Mouse (Mus musculus) stomach, embryonic 14.5 days (tissue): Measurements from ENCODE around the gene Fam169b. TPM values are rescaled to one million over a fixed set of nuclear protein-coding genes. Genes with fewer than 3 reads are reported as not detected.

Experiments
- ATAC-seq: fragments of 200-750 bp; cut with Nextera tagmentation; 2 replicates; pipeline ENCODE4 v1.8.0; 2017; ENCODE audit warnings: low read depth, moderate TSS enrichment; ENCODE audit not compliant: insufficient number of reproducible peaks, insufficient read depth, low FRiP score
- H3K27ac ChIP-seq: fragments of 300-500 bp; sonication (generic); 2 replicates; pipeline ENCODE4 v1.5.1; 2014; ENCODE audit warnings: mild to moderate bottlenecking, low read length, moderate library complexity, mixed read lengths
- H3K27me3 ChIP-seq: fragments of 300-500 bp; sonication (generic); 2 replicates; pipeline ENCODE4 v1.6.1; 2014; ENCODE audit warnings: low read length, control low read depth, mixed read lengths; ENCODE audit not compliant: control insufficient read depth, insufficient read depth
- H3K36me3 ChIP-seq: fragments of 300-500 bp; sonication (generic); 2 replicates; pipeline ENCODE4 v1.6.1; 2014; ENCODE audit warnings: mild to moderate bottlenecking, control low read depth, low read length, moderate library complexity, mixed read lengths; ENCODE audit not compliant: control insufficient read depth, insufficient read depth
- H3K4me1 ChIP-seq: fragments of 300-500 bp; sonication (generic); 2 replicates; pipeline ENCODE4 v1.6.1; 2014; ENCODE audit warnings: low read length, control low read depth, mixed read lengths; ENCODE audit not compliant: control insufficient read depth, insufficient read depth
- H3K4me2 ChIP-seq: fragments of 300-500 bp; sonication (generic); replicated peaks from 2 replicates; pipeline ENCODE4 v1.6.1; 2014; ENCODE audit warnings: low read depth, low read length, control low read depth
- H3K4me3 ChIP-seq: fragments of 300-500 bp; sonication (generic); 2 replicates; pipeline ENCODE4 v1.5.1; 2014; ENCODE audit warnings: low read depth, low read length, control low read depth
- H3K9ac ChIP-seq: fragments of 300-500 bp; sonication (generic); replicated peaks from 2 replicates; pipeline ENCODE4 v1.6.1; 2014; ENCODE audit warnings: low read depth, mild to moderate bottlenecking, control low read depth, low read length, moderate library complexity, mixed read lengths
- H3K9me3 ChIP-seq: fragments of 300-500 bp; sonication (generic); 2 replicates; pipeline ENCODE4 v1.6.1; 2016; ENCODE audit warnings: low read depth, low read length, control low read depth; ENCODE audit not compliant: control insufficient read depth
- WGBS: fragments of 180-500 bp; shearing (Covaris S2); extraction: QIAGEN DNeasy Blood & Tissue Kit; methylation state at CpG from one replicate; pipeline ENCODE4 v1.1.7; 2014; 5-methylcytosine and 5-hydroxymethylcytosine counted together
- polyA plus RNA-seq: library from polyadenylated mRNA; unstranded; fragments of >200 nt; fragmentation: Nextera tagmentation; extraction: Ambion mirVana; gene quantifications from 2 replicates; pipeline ENCODE4 v1.2.1, GENCODE M21; 2014

Gene Fam169b
- polyA plus RNA-seq, 1 experiment from 2014 or later = 0.17 TPM

DNA sequence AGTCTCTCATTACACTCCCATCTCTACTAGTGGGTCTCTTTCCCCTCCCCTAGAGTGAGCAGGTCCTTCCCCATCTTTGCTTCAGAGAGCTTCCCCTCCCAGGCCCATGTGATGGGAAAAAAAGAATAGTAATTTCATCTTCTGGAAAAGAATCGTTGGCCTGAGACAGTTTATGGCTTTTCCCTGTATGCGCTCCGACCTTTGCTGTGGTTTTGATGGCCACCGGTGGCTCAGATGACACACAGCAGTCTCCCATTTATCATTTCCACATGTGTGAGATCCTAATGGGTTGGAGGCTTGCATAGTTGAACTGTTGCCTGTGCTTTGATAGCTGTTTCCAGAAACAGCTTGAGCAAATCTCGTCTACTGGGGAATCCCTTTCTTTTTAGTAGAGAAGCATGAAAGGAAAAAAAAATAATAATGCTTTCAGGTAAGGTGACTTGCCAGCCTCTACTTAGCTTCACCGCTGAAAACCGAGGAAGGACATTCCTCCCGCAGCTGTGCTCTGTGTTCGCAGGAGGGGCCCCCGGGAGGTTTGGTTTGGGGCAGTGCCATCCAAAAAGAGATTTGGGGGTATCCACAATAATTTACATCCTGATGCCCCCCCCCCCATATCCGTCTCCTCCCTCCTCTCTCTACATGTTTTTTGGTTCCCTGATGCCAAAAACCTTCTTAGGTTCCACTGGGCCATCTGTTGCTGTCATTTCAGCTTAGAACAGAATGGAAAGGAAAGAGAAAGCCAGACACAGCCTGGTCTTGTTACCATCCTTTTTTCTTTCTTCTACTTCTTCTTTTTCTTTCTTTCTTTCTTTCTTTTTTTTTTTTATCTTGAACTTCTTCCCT lies 3.6 kb downstream of the Fam169b start:
- Histone ChIP-seq H3K4me3 (no peak overlapping the region), H3K36me3 (no peaks in the 10 kb centered on the region), H3K27ac (no peak overlapping the region), H3K9me3 (no peaks in the 10 kb centered on the region), H3K9ac (no peak overlapping the region), H3K27me3 (no peaks in the 10 kb centered on the region), H3K4me1 (peaks cover 8% of the 10 kb centered on the region; the same call in 1 of the 2 replicates), H3K4me2 (no peak overlapping the region)
- ATAC-seq = no peak
- 27% methylated on average over 11 of the region's 11 CpGs for WGBS

DNA sequence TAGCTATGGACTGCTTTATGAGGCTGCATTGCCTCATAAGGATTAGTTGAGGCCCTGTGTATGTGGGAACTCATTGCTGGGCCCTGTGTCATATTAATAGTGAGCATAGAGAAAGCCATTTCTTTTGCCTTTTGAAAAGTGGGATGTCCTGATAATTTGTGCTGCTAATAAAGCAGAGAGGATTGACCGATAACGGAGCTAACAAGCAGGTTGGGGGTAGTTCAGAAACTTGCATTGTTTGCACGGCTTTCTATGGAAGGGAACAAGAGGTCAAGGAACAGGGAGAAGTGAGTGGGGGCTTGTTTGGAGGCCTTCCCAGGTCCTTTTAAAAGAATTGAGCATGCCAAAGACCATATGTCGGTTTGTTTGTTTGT lies 4.2 kb downstream of the Fam169b start:
- ATAC-seq = no peak
- no peaks in the 10 kb centered on the region for H3K36me3 ChIP-seq
- no peak overlapping the region for H3K4me2 ChIP-seq
- no peak overlapping the region for H3K27ac ChIP-seq
- no peak overlapping the region for H3K4me3 ChIP-seq
- 71% methylated on average over 4 of the region's 4 CpGs for WGBS
- peaks cover 8% of the 10 kb centered on the region; the same call in 1 of the 2 replicates for H3K4me1 ChIP-seq
- no peak overlapping the region for H3K9ac ChIP-seq
- H3K27me3 ChIP-seq = no peaks in the 10 kb centered on the region
- no peaks in the 10 kb centered on the region for H3K9me3 ChIP-seq

DNA sequence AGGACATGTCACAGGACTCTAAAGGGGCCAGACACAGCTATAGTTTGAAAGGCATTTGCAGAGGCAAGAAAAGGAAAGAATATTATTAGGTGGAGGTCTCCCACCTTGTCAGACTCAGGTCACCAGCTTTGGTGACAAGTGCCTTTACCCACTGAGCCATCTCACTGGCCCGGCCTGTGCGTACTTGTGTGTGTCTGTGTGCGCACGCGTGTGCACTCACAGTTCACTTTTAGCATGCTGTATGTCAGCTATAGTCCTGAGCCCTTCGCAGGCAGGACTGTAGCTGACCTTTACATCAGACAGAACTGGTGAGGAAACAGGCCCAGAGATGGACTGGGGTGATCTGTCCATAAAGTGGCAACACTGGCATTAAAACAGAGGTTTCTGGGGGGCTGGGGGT lies 4.7 kb downstream of the Fam169b start:
- Histone ChIP-seq H3K27ac (no peak overlapping the region), H3K27me3 (no peaks in the 10 kb centered on the region), H3K4me3 (no peak overlapping the region), H3K4me2 (no peak overlapping the region), H3K9ac (no peak overlapping the region), H3K4me1 (peaks cover 8% of the 10 kb centered on the region; the same call in 1 of the 2 replicates), H3K36me3 (no peaks in the 10 kb centered on the region), H3K9me3 (no peaks in the 10 kb centered on the region)
- ATAC-seq = no peak
- WGBS = 98% methylated on average over 6 of the region's 6 CpGs

DNA sequence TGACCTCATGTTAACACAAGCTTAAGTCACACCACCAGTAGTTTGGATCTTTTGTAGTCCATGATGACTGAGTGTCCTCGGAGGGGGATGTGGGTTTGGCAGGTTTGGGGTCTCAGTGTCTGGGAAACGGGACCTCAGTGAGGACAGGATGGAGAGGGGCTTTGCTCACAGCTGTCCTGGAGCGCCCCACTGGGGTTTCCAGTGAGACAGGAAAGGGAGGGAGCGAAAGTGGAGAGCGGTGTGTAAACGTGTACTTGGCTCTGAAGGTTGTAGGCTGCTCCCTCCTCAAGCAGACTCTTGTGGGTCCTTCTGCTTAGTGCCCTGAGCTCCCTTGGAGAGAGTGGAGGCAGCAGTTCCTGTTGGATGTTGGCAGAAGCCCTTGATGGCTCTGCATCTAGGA lies 5.3 kb downstream of the Fam169b start:
- no peak overlapping the region for H3K4me3 ChIP-seq
- H3K36me3 ChIP-seq = no peaks in the 10 kb centered on the region
- H3K9me3 ChIP-seq = no peaks in the 10 kb centered on the region
- H3K27me3 ChIP-seq = no peaks in the 10 kb centered on the region
- no peak for ATAC-seq
- WGBS = 68% methylated on average over 6 of the region's 6 CpGs
- no peak overlapping the region for H3K4me2 ChIP-seq
- peaks cover 8% of the 10 kb centered on the region; the same call in 1 of the 2 replicates for H3K4me1 ChIP-seq
- H3K27ac ChIP-seq = no peak overlapping the region
- H3K9ac ChIP-seq = no peak overlapping the region

DNA sequence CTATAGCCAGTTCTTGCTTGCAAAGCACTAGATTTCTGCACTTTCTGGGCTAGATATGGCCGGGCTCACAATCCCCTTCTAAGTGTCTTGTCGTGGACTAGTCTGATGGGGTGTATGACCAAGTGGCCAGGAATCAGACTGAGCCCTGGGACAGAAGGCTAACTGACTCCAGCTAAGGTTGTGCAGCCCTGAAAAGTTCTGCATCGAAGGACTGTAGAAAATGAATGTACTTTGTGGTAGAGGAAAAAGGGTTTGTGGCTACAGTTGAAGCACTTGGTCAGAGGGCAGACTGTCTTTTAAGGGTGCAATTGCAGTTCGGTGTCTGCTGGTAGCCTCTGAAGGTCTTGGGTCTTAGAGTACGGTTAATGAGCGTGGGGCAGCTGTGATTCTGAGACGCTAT lies 5.8 kb downstream of the Fam169b start:
- ATAC-seq = no peak
- H3K4me3 ChIP-seq = no peak overlapping the region
- H3K4me1 ChIP-seq = peaks cover 8% of the 10 kb centered on the region; the same call in 1 of the 2 replicates
- no peaks in the 10 kb centered on the region for H3K27me3 ChIP-seq
- no peak overlapping the region for H3K9ac ChIP-seq
- no peak overlapping the region for H3K4me2 ChIP-seq
- H3K36me3 ChIP-seq = no peaks in the 10 kb centered on the region
- no peak overlapping the region for H3K27ac ChIP-seq
- H3K9me3 ChIP-seq = no peaks in the 10 kb centered on the region
- WGBS = 88% methylated on average over 7 of the region's 7 CpGs

DNA sequence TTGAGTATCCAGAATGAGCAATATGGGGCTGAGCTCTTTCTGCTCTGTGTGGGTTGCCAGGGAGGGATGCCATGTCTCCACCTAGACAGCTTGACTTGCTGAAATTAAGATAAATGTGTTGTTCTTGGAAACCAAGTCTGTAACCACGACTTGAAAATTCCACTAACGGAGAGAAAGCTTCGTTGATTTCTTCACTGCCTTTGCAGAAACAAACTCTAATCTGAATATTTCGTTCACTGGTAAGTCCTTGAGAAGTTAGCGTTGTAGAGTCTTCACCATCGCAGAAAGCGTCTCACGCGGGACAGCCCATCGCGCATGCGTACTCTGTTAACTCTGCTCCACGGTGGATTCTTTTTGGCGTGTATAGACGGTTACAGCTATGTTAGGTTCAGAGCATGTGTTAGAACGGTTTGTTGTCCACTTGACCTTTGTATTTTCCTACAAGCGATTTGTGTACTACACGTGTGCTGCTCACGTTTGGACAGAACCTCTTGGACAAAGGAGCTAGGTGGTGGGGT lies 6.8 kb downstream of the Fam169b start:
- ATAC-seq = no peak
- H3K9ac ChIP-seq = no peak overlapping the region
- no peak overlapping the region for H3K4me3 ChIP-seq
- no peak overlapping the region for H3K27ac ChIP-seq
- WGBS = 87% methylated on average over 19 of the region's 19 CpGs
- no peaks in the 10 kb centered on the region for H3K27me3 ChIP-seq
- no peak overlapping the region for H3K4me2 ChIP-seq
- H3K9me3 ChIP-seq = no peaks in the 10 kb centered on the region
- H3K4me1 ChIP-seq = peaks cover 8% of the 10 kb centered on the region; the same call in 1 of the 2 replicates
- H3K36me3 ChIP-seq = no peaks in the 10 kb centered on the region

DNA sequence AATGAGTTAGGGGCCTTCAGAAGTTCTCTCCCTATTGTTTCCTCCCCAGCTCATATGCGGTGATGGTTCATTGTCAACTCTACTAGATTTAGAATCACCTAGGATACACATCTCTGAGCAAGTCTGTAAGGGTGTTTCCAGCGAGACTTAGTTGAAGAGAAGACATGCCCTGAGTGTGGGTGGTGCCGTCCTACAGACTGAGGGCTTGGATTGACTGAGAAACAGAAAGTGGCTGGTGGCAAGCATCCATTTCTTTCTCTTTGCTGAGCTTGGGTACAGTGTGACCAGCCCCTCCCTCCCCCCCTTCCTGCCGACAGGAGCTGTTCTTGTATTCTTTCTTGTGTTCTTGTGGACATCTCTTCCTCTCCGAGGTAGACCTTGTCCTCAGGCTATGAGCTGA lies 7.7 kb downstream of the Fam169b start:
- no peak overlapping the region for H3K4me2 ChIP-seq
- H3K9me3 ChIP-seq = no peaks in the 10 kb centered on the region
- H3K4me3 ChIP-seq = no peak overlapping the region
- no peaks in the 10 kb centered on the region for H3K27me3 ChIP-seq
- H3K36me3 ChIP-seq = no peaks in the 10 kb centered on the region
- no peak for ATAC-seq
- 76% methylated on average over 5 of the region's 5 CpGs for WGBS
- no peak overlapping the region for H3K9ac ChIP-seq
- no peak overlapping the region for H3K27ac ChIP-seq
- peaks cover 2% of the 10 kb centered on the region; the same call in 1 of the 2 replicates for H3K4me1 ChIP-seq

DNA sequence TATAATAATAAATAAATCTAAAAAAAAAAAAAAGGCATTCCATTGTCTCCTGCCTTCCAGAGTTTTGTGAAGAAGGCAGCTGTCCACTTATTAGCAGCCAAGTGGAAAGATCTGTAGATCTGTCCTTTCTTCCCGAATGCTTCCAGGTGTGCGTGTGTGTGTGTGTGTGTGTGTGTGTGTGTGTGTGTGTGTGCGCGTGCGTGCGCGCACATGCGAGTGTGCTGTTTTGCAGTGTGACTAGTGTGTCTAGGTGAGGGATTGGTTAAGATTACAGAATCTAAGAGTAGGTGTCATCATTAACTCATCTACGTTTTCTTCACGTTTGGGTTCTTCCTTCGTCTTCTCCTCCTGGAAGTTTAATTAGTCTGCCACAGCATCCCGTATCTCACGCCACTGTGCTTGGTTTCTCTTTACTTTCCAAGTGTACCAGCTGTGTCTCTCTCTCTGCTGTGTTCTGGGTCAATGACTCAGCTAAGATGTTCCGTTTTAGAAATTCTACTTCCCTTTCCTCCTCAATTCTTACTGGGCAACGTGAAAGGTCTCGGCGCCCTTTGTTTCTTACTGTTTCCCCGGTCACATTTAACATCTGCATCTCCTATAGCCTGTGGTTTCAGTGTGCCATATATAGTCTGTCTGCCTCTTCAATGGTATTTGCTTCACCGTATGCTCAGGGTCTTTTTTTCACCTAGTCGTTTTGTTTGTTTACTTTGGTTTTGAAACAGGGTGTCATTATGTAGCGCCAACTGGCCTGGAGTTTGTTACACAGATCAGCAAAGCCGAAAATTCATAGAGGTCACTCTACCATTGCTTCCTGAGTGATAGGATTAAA lies 8.9 kb downstream of the Fam169b start:
- H3K27ac ChIP-seq = no peak overlapping the region
- H3K9ac ChIP-seq = no peak overlapping the region
- no peaks in the 10 kb centered on the region for H3K36me3 ChIP-seq
- no peak for ATAC-seq
- 85% methylated on average over 22 of the region's 22 CpGs for WGBS
- no peaks in the 10 kb centered on the region for H3K4me1 ChIP-seq
- H3K4me3 ChIP-seq = no peak overlapping the region
- H3K4me2 ChIP-seq = no peak overlapping the region
- no peaks in the 10 kb centered on the region for H3K9me3 ChIP-seq
- no peaks in the 10 kb centered on the region for H3K27me3 ChIP-seq
